ENCODE assay signal across 15 mouse cellular contexts in genomic region chr9:102766741-102767140, GRCm38 (mm10). TPM values are rescaled to one million over a fixed set of nuclear protein-coding genes. Genes with fewer than 3 reads are reported as not detected.
DNase-seq lines count a peak whose midpoint lies in the region; ATAC-seq and TF ChIP-seq lines count a peak whose summit lies in the region.
"Had no signal": no experiment of that assay in that cellular context is flagged by ENCODE, and none has a peak within 500 bp of the region (broad histone marks: within the 10 kb centered on the region; RNA-seq: fewer than 3 reads in every experiment).

No protein-coding gene starts in this region.

- no peak for DNase-seq in heart, postnatal 36 days
- DNase-seq in Patski (ENCODE audit: low read depth, low spot score): no peak
- no peak for DNase-seq in gastrocnemius, postnatal 10 days
- DNase-seq in layer of hippocampus, postnatal 14 days (ENCODE audit: low spot score in 2 of 2): no peak
- DNase-seq: adrenal gland, postnatal 36 days; cerebellum, adult 11-12 months; forebrain, postnatal 0 days; liver; thymus, postnatal 14 days had no signal

- H3K9me3 ChIP-seq in heart, embryonic 14.5 days (ENCODE audit: control insufficient read depth, low read length): no peaks in the 10 kb centered on the region
- no peaks in the 10 kb centered on the region for H3K9me3 ChIP-seq in intestine, embryonic 16.5 days (ENCODE audit: control insufficient read depth, low read length)
- H3K9me3 ChIP-seq in lung, embryonic 16.5 days (ENCODE audit: control insufficient read depth, low read length): no peaks in the 10 kb centered on the region
- H3K9me3 ChIP-seq in forebrain, embryonic 13.5 days (replicated peaks): no peaks in the 10 kb centered on the region
- H3K9me3 ChIP-seq: hindbrain, embryonic 12.5 days; megakaryocyte, embryonic 14.5 days had no signal

- POLR2A ChIA-PET in Patski (lab: Charles Lee): interaction anchor here (0.8 to 1.3 kb wide), 6 partner anchors 10 to 51 kb away, joined by 3 to 5 read pairs (median 4); partner anchors contain the start of gene Amotl2

- no peak overlapping the region for H3K9ac ChIP-seq in heart, embryonic 14.5 days (ENCODE audit: low read length)
- H3K9ac ChIP-seq in intestine, embryonic 16.5 days (ENCODE audit: low read depth, low read length): no peak overlapping the region
- peak overlapping the region; percentile 25; the same call in 1 of the 2 replicates for H3K9ac ChIP-seq in lung, embryonic 16.5 days (ENCODE audit: low read length)
- H3K9ac ChIP-seq in forebrain, embryonic 13.5 days: no peak overlapping the region
- H3K9ac ChIP-seq: forebrain, postnatal 0 days; hindbrain, embryonic 12.5 days had no signal

- no peak for ATAC-seq in heart, embryonic 14.5 days (ENCODE audit: insufficient number of reproducible peaks, insufficient read depth, low FRiP score, low read depth)
- ATAC-seq in Patski: peak; percentile 11
- ATAC-seq in intestine, embryonic 16.5 days: no peak
- ATAC-seq in lung, embryonic 16.5 days (ENCODE audit: low read depth): peak; percentile 82
- no peak for ATAC-seq in forebrain, embryonic 13.5 days
- ATAC-seq: forebrain, postnatal 0 days had no signal

- no peaks in the 10 kb centered on the region for H3K27me3 ChIP-seq in heart, embryonic 14.5 days (ENCODE audit: control insufficient read depth, insufficient read depth, low read length)
- H3K27me3 ChIP-seq in Patski: no peaks in the 10 kb centered on the region
- H3K27me3 ChIP-seq in intestine, embryonic 16.5 days (replicated peaks; ENCODE audit: control insufficient read depth, insufficient read depth, low read length): no peaks in the 10 kb centered on the region
- H3K27me3 ChIP-seq in lung, embryonic 16.5 days (ENCODE audit: control insufficient read depth, insufficient read depth, low read depth, low read length): no peaks in the 10 kb centered on the region
- H3K27me3 ChIP-seq in forebrain, embryonic 13.5 days: no peaks in the 10 kb centered on the region
- H3K27me3 ChIP-seq: hindbrain, embryonic 12.5 days had no signal

- peak overlapping the region; percentile 27 to 33; a peak in 2 of 4 replicates for H3K27ac ChIP-seq in heart, embryonic 14.5 days (replicated peaks in 1 of 2; ENCODE audit: control insufficient read depth in 1 of 2, insufficient read depth in 1 of 2, low read depth in 2 of 2, low read length in 2 of 2)
- peak overlapping the region; percentile 37 for H3K27ac ChIP-seq in intestine, embryonic 16.5 days (ENCODE audit: low read length)
- H3K27ac ChIP-seq in lung, embryonic 16.5 days (ENCODE audit: low read length): peak overlapping the region; percentile 87
- H3K27ac ChIP-seq in forebrain, embryonic 13.5 days: no peak overlapping the region
- H3K27ac ChIP-seq: hindbrain, embryonic 12.5 days had no signal

- in situ Hi-C loops in Patski (cut with MboI; ENCODE audit: low pct_unique_long_range_greater_than_20kb): no loop called here

- peaks cover 23 to 35% of the 10 kb centered on the region in 2 experiments for H3K4me1 ChIP-seq in heart, embryonic 14.5 days (ENCODE audit: control insufficient read depth in 2 of 2, insufficient read depth in 2 of 2, low read length in 2 of 2)
- peaks cover 27% of the 10 kb centered on the region for H3K4me1 ChIP-seq in intestine, embryonic 16.5 days (ENCODE audit: control insufficient read depth, insufficient read depth, low read length)
- H3K4me1 ChIP-seq in lung, embryonic 16.5 days (replicated peaks; ENCODE audit: control insufficient read depth, insufficient read depth, low read length): peaks cover 25% of the 10 kb centered on the region
- H3K4me1 ChIP-seq in forebrain, embryonic 13.5 days: peaks cover 17% of the 10 kb centered on the region

- WGBS in heart, embryonic 14.5 days: 69% methylated on average over 3 of the region's 3 CpGs
- WGBS in intestine, embryonic 16.5 days: 81% methylated on average over 3 of the region's 3 CpGs
- WGBS in lung, embryonic 16.5 days: 65% methylated on average over 3 of the region's 3 CpGs
- 83% methylated on average over 3 of the region's 3 CpGs for WGBS in forebrain, embryonic 13.5 days

- no peak for TF ChIP-seq CTCF in Patski (IDR thresholded peaks at IDR 0.05)

- CTCF ChIA-PET in Patski (lab: Charles Lee): interaction anchor here (1.1 to 1.6 kb wide), 3 partner anchors 14 to 130 kb away, joined by 3 to 4 read pairs (median 3); no protein-coding TSS in a partner anchor

- H3K4me3 ChIP-seq in heart, embryonic 14.5 days (ENCODE audit: control insufficient read depth in 1 of 2, insufficient read depth in 1 of 2, low read depth in 1 of 2, low read length in 2 of 2): no peak overlapping the region
- no peak overlapping the region for H3K4me3 ChIP-seq in intestine, embryonic 16.5 days (ENCODE audit: low read length)
- no peak overlapping the region for H3K4me3 ChIP-seq in lung, embryonic 16.5 days (ENCODE audit: low read length)
- H3K4me3 ChIP-seq in forebrain, embryonic 13.5 days: no peak overlapping the region
- H3K4me3 ChIP-seq: hindbrain, embryonic 12.5 days; megakaryocyte, embryonic 14.5 days had no signal

- H3K4me2 ChIP-seq in heart, embryonic 14.5 days (ENCODE audit: low read length): no peak overlapping the region
- H3K4me2 ChIP-seq in intestine, embryonic 16.5 days (ENCODE audit: low read depth, low read length): no peak overlapping the region
- H3K4me2 ChIP-seq in lung, embryonic 16.5 days (ENCODE audit: low read depth, low read length): no peak overlapping the region
- H3K4me2 ChIP-seq in forebrain, embryonic 13.5 days: no peak overlapping the region
- H3K4me2 ChIP-seq: hindbrain, embryonic 12.5 days had no signal

- no peaks in the 10 kb centered on the region for H3K36me3 ChIP-seq in heart, embryonic 14.5 days (ENCODE audit: control insufficient read depth, insufficient read depth, low read length)
- no peaks in the 10 kb centered on the region for H3K36me3 ChIP-seq in intestine, embryonic 16.5 days (ENCODE audit: control insufficient read depth, insufficient read depth, low read length)
- no peaks in the 10 kb centered on the region for H3K36me3 ChIP-seq in lung, embryonic 16.5 days (ENCODE audit: control insufficient read depth, insufficient read depth, low read length)
- no peaks in the 10 kb centered on the region for H3K36me3 ChIP-seq in forebrain, embryonic 13.5 days (ENCODE audit: poor library complexity, severe bottlenecking)
- H3K36me3 ChIP-seq: hindbrain, embryonic 12.5 days had no signal

- intact Hi-C loops in heart, postnatal 36 days (cut with DNase I): no loop called here

RNA-seq across cellular contexts. Expression of gene Amotl2, which starts 50.3 kb away (rescaled TPM):
- 33.5 and 36.3 TPM in 2 replicates for polyA plus RNA-seq in heart, embryonic 14.5 days (2014; fragmentation: Nextera tagmentation; extraction: Ambion mirVana)
- total RNA-seq in heart, postnatal 36 days (2021): 10 to 100 TPM; 67.5 to 79.0 TPM
- 306 TPM for polyA plus RNA-seq in Patski (2021)
- polyA plus RNA-seq in intestine, embryonic 16.5 days (2015; fragmentation: Nextera tagmentation; extraction: Ambion mirVana): 20.4 and 21.8 TPM in 2 replicates
- polyA plus RNA-seq in lung, embryonic 16.5 days (2015; fragmentation: Nextera tagmentation; extraction: Ambion mirVana): 37.6 and 40.1 TPM in 2 replicates
- polyA plus RNA-seq in forebrain, embryonic 13.5 days (2015; fragmentation: Nextera tagmentation; extraction: Ambion mirVana): 46.9 and 55.3 TPM in 2 replicates
- total RNA-seq in gastrocnemius, postnatal 10 days (2021): 10 to 100 TPM; 32.9 to 43.7 TPM
- total RNA-seq in layer of hippocampus, postnatal 14 days (2021): 10 to 100 TPM; 23.3 to 25.3 TPM

Comparison
In these comparisons a context has a peak if more than half of its experiments do, and no peak if none do; other contexts are left out.
1. ATAC-seq: peak in Patski (single experiment) and lung, embryonic 16.5 days (single experiment); none in heart, embryonic 14.5 days (single experiment), intestine, embryonic 16.5 days (single experiment) and forebrain, embryonic 13.5 days (single experiment).